Mouse (Mus musculus) adrenal gland, adult (tissue): Measurements from ENCODE around the gene Clip3.

Experiments
- DNase-seq, 2 experiments: peaks; one replicate each; pipeline ENCODE4 v3.0.0; 2022 to 2023; ENCODE audit warnings: low spot score in 1 of 2; ENCODE audit not compliant: inconsistent age in 2 of 2

Clip3 gene

DNA sequence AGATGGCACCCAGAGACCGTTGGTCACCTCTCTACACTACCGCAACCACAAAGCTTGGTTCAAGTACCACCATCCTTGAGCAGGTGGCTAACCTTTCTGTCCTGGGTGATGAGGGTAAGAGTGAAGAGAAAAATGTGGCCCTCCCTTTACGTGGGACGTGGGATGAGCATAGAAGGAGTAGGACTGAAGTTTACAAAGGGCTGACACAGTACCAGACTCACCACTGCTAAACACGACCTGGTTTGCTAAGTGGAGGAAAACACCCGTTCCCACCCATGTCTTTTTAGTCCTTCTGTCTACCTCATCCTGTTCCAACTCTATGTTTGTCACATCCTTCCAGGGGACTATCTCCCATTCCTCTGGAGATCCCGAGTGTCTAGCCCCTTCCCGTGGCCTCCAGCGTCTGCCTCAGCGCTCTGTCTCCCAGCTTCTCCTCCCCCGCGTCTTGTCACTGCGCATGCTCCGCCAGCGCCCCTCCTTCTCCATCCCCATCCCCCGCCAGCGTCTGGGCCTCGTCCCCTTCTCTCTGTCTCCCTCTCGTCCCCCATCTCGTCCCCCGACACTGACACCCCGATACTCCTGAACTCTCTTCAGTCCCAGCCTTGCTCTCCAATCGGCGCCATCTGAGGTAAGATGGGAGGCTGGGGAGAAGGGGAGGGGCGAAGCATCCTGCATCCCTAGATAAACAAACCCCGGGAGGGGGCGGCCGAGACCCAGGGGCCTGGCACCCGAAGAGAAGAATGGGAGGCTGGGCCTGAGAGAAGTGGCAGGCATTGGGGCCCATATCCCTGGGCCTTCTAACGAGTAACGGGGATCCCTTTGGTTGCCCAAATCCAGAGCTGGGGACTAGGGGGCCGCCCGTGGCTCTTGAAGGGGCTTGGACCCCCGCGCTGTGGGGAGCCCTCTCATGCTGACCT is at the start of gene Clip3:
Gene Clip3 (plus strand): TSS at position 514 of the 917 bp plus-strand sequence.
- DNase-seq = peak; percentile 69 to 75

GRCm38 (mm10) chr7:30251956-30252954 is 39.3 kb upstream of the Clip3 start:
- peak; percentile 35 to 72 for DNase-seq

- peak; percentile 38 to 52 for DNase-seq
These were observed 26.5 kb upstream of the Clip3 start for GRCm38 (mm10) chr7:30265041-30265440.

DNA sequence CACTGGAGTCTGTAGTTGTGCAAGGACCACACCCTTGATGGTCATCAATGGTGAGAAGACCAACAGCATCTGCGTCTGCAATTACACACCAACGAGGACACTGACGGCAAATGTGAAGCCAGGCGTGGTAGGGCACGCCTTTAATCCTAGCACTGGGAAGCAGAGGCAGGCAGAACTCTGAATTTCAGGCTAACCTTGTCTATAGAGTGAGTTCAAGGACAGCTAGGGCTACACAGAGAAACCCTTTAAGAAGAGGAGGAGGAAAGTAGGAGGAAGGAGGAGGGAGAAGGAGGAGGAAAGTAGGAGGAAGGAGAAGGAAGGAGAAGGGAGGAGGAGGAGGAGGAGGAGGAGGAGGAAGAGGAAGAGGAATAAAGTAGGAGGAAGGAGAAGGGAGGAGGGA is 26.0 kb upstream of the Clip3 start:
- no peak for DNase-seq

DNA sequence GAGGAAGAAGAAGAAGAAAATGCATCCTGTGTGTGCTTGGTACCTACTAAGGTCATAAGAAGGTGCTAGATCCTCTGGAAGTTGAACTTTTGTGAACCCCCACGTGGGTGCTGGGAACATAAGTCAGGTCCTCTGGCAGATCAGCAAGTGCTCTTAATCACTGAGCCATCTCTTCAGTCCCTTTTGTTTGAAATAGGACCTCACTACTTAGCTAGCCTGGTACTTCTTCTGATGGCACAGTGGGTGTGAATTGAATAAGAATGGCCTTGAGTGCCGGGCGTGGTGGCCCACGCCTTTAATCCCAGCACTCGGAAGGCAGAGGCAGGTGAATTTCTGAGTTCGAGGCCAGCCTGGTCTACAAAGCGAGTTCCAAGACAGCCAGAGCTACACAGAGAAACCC is 25.6 kb upstream of the Clip3 start:
- no peak for DNase-seq

GRCm38 (mm10) chr7:30266780-30267179 is 24.7 kb upstream of the Clip3 start:
- DNase-seq = no peak

DNA sequence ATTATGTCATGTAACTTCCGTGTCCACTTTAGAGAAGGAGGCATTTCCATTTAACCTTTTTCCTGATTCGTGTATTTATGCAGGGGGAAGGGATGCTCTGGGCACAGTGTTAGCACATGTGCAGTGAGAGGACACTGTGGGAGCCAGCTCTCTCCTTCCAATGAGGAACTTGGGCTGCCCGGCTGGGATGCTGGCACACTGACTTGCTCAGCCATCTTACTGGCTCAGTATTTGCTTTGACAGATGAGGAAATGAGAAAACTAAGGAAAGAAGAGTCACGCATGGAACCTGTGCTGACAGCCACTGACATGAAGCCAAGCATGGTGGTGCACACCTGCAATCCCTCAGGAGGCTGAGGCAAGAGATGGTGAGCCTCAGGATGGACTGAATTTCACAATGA is 21.9 kb upstream of the Clip3 start:
- DNase-seq = no peak

DNA sequence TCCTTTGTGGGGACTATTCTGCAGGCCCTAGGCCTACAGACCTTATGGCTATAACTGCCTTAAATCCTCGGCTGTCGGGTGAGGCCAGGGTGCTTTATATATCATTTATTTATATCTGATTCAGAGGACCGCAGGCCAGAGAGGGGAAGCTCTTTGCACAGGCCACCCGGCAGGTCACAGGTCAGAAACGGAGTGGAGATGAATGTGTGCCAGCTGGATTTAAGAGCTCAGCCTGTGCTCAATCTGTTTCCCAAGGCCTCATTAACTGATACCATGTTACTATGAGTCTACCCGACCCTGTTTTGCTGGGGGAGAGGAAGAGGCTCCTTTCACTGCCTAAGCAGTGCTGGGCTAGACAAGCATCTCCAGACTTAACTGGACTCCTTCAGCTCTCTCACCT is 17.1 kb upstream of the Clip3 start:
- peak in 1 of 2 experiments; percentile 41 for DNase-seq

DNA sequence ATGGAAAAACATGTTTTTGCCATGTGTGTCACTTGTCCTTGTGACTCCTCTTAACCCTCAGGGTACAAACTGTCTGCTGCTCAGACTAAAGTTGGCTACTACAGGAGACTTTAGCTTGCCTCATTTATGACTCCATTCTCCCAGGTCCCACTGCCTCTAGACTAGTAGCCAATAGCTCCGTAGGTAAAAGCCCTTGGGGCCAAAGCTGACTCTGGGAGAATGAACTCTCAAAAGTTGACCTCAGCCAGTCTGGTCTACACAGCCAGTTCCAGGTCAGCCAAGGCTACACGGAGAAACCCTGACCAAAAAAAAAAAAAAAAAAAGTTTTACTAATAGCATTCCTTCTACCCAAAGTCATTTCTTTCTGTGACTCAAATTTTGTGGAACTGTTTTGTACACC is 12.6 kb upstream of the Clip3 start:
- DNase-seq = no peak

DNA sequence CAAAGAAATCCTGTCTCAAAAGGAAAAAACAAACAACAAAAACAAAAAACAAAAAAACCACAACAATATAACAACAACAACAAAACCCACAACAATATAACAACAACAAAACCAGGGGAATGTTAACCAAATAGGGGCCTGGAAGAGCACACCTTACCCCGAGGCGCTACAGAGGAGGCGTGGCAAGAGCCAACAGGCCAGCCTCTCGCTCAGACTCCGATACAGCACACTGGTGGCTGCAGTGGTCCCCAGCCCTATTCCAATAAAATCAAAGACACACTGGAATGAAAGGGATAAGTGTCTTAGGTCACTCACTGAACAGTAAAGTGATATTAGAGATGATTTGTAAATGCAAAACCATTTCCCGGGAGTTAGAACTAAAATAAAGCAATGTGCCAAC is 12.0 kb upstream of the Clip3 start:
- DNase-seq = no peak

DNA sequence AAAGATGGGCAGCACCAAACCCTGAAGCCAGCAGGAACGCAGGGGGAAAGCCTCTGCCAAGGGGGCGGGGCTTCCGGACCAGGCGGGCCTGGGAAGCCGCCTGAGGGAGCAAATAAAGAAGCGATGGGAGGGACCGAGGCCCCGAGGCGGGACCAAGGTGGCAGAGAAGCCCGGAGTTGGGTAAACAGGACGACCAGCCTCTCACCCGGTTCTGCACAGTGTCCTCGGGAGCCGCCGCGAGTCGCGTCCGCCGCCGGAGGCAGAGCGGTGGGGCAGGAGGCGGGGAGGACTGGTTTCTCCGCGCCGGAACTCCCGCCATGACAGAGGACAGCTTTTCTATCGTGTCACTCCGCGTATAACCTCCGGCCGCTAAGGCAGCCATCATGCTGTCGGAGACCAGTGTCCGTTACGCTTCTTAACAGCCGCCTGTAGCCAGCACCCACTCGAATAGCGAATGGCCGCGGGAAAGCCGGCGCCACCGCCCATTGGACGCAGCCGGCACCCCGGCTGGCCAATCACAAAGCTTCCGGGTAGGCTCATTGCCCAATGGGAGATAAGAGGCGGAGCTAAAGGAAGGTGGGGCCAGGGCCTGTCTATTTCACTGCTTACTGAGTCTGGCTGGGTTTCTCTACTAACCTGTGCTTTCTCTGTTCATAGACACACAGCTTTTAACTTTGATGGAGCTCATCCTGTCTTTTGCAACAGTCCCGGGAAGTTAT is 11.4 kb upstream of the Clip3 start, which contains the start of the genes Thap8 and Wdr62:
Gene Thap8 (plus strand): TSS at position 144 of the 719 bp plus-strand sequence.
Gene Wdr62 (minus strand): TSS at position 469 of the 719 bp plus-strand sequence.
- peak; percentile 93 to 97 for DNase-seq

- peak; percentile 92 to 96 for DNase-seq
These were observed 10.8 kb upstream of the Clip3 start for GRCm38 (mm10) chr7:30280670-30281138.

DNA sequence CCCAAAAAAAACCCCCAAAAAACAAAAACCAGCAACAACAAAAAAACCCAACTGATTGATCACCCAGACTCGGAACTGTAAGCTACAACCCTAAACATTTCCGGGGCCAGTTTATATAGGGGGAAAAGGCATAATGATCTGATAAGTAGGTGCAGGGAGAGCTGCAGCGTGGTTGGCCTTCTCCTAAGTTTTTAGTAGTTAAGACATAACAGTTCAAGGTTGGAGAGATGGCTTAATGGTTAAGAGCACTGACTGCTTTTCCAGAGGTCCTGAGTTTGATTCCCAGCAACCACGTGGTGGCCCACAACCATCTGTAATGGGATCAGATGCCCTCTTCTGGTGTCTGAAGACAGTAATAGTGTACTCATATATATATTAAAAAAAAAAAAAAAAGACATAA is 10.0 kb upstream of the Clip3 start:
- no peak for DNase-seq

GRCm38 (mm10) chr7:30282740-30283139 is 8.8 kb upstream of the Clip3 start:
- DNase-seq = no peak

GRCm38 (mm10) chr7:30286701-30287410 is 4.7 kb upstream of the Clip3 start:
- DNase-seq = peak in 1 of 2 experiments; percentile 55

DNA sequence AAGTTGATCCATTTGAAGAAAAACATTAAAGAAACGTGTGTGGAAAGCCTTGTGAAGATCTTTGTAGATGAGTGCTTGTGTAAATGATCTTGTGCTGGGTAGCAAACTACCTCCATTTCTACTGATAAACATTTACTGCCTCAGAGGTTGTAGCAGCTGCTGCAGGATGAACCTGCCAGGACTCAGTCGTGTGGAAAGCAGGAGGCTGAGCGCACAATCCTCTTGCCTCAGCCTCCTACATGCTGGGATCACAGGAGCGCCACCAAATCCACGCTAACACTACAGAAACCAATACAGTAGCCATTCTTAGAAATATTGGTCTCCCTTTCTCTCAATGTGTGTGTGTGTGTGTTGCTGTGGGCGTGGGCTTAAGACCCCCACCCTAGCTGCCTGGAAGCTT is 3.5 kb upstream of the Clip3 start:
- no peak for DNase-seq

GRCm38 (mm10) chr7:30289071-30289713 is 2.3 kb upstream of the Clip3 start:
- no peak for DNase-seq

- DNase-seq = no peak
These were observed 1.7 kb upstream of the Clip3 start for GRCm38 (mm10) chr7:30289714-30290399.

GRCm38 (mm10) chr7:30293795-30294194 is 2.3 kb downstream of the Clip3 start:
- DNase-seq = no peak
